Mouse (Mus musculus) brain, adult 2 months (tissue): ENCODE measurements around the gene Zfp72.
A peak's percentile ranks its signal among the peaks of the same experiment; 100 is the strongest.

ENCODE experiments used
- DNase-seq: peaks from one replicate; pipeline ENCODE4 v3.0.0; 2011; ENCODE audit warnings: low read depth, low spot score

The Zfp72 gene

GRCm38 (mm10) chr13:74390371-74390990 lies at the start of gene Zfp72:
Gene Zfp72 (minus strand): TSS chr13:74390836.
- DNase-seq = peak; percentile 95

DNA sequence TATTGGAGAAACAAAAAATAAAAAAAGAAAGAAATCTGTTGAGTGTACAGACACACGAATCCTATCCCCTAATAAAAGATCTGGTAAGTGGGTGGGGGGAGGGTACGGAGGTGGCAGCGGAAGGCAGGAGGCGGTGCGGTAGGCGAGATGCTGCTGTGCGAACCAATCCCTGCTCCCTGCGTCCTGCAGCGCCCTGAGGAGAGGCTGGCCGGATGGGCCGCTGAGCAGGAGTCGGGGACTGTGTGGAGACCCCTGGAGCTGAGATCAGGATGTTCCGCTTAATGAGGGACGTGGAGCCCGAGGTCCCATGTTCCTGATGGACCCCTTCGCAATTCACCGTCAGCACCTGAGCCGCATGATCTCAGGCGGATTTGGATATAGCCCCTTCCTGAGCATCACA lies 49.3 kb upstream of the Zfp72 start:
- DNase-seq = peak; percentile 2

DNA sequence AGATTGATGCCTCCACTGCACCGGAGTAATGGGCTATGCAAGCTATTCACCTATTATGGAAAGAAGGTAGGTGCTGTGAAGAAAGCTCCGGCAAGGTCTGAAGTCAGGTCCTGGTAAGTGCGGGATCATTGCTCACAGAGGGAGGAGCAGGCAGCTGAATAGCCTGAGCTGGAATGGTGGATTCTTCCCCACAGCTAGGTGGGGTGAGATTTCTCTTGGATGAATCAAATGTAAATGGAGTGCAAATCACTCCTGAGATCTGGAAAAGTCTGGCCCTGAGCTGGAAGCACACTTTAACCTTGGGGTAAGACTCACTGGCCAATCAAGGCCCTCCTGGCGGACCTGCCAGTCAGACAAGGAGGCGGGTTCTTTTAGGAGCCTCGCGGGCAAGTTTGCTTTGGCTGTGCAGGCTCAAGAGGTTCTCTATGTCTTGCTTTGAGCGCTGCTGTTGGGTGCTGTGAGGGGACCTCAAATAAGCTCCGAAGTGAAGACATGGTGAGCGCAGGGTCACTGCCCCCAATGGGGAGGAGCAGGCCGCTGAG lies 8.7 kb upstream of the Zfp72 start, which contains the start of gene Ftl1-ps1:
Gene Ftl1-ps1, plus strand, starts transcription at position 397 of the 542 bp plus-strand sequence.
- no peak for DNase-seq

DNA sequence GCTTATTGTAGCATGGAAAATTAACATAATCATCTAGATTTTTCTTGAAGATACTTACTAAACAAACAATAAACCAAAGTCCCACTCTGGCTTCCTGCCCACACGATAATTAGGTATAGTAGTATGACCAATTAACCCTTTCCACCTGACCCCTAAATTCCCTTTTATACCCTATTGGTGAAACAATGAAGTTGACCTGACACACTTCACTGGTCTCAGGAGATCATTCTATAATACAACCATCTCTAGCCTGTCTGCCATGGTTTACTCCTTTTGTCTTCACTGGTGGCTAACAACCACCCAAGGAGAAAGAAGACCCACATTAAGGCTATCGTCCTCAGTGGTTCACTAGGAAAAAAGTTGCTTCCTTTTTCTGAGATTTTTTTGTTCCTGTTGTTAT lies 520 bp upstream of the Zfp72 start:
- no peak for DNase-seq

- DNase-seq = no peak
Measured at GRCm38 (mm10) chr13:74389730-74390129, 906 bp downstream of the Zfp72 start.

DNA sequence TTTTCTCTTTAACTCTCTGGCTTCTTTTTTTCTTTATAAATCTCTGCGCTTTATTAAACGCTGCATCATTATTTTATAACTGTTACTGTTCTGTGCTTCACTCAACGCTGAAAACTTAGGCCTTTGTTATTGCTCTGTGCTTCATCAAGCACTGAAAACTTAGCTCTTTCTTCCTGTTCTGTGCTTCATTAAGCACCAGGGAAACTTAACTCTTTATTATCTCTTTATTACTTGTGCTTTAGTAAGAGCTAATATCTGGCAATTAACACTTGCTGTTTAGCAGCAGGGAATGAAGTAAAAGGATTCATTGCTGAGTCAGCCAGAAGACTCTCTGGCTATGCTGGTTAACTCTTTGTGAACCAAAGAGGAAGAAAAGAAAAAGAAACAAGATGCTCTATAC lies 8.3 kb downstream of the Zfp72 start:
- no peak for DNase-seq

DNA sequence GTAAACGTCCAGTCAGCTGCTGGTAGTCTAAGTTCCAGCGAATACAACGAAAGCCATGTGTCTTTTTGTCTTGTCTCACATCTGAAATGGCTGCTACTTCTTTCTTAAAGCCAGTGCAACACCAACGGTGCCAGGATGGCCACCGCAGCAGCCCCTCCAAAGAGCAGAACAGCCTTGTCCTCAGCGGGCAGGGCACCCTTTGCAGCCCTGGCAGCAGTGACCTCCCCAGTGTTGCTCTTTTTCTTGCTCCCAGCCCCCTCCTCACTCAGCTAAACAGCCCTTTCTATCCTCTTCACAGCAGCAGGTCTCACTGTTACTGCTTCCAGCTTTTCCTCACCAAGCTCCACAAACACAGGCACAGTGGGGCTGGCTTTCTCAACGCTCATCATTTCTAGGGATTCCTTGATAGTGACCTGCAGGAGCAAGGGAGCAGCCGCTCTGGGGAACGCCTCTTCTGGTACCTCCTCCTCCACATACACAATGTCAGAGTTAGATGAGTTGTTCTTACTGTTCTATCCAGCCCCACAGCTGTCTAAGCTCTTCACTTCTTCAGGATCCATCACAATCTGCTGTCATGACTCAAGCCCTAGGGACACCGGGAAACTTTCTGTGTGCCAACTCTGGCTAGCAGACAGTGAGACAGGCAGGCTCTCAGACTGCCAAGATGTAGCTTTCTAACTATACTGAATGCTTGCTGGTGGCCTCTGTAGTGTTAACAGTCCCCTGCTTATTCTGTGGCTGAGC lies 8.9 kb downstream of the Zfp72 start:
- peak; percentile 48 for DNase-seq

GRCm38 (mm10) chr13:74363859-74364235 lies 26.8 kb downstream of the Zfp72 start, which contains the start of gene Lrrc14b:
Gene Lrrc14b (minus strand): TSS chr13:74364005.
- DNase-seq = peak; percentile 78

DNA sequence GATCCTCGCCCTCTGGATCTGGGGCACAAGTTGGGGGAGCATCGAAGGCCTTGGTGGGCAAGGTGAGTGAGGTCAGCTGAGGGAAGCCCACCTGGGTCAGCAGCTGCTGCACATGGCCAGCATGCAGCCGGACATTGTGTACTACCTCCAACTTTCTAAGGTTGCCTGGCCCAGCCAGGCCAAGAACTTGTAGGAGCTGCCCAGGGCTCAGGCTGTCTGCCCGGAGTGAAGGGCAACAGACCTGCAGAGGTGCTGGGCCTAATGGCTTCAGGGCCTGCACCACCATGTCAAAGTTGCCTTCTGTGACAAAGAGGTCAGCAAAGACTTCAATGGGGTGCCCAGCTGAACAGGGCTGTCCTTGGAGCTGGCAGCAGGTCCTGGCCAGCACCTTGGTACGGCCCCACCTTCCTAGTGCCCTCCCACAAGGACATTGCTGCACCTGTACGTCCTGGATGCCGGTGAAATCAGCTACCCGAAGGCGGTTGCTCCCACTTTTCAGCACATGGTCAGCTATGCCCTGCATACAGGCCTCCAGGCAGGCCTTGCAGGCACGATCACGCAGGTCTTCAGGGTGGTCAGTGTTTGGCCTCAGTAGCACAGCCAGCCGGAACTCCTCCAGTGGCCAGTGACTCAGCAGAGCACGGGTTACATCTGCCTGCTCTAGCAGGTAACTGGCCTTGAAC lies 27.3 kb downstream of the Zfp72 start:
- peak; percentile 12 for DNase-seq

DNA sequence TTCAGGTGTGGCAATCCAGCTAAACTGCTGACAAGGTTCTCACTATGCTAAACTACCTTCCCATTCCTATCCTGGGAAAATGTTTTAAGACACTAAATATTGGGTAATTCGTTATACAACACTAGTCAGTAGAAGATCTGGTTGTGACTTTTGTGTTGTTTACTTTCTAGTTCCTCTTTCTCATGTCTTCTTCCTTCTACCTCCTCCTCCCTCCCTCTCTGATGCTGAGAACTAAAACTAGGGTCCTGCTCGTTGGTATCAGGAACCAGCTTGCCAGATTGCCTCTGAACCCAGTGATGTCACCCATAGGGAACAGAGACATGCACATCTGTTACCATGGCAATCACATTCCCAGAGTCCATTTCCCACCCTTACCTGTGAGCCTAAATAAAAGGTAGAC lies 28.4 kb downstream of the Zfp72 start:
- DNase-seq = no peak

- DNase-seq = peak; percentile 69
Measured at GRCm38 (mm10) chr13:74356491-74356890, 34.1 kb downstream of the Zfp72 start.

GRCm38 (mm10) chr13:74350435-74350906 lies 40.2 kb downstream of the Zfp72 start:
- DNase-seq = no peak

DNA sequence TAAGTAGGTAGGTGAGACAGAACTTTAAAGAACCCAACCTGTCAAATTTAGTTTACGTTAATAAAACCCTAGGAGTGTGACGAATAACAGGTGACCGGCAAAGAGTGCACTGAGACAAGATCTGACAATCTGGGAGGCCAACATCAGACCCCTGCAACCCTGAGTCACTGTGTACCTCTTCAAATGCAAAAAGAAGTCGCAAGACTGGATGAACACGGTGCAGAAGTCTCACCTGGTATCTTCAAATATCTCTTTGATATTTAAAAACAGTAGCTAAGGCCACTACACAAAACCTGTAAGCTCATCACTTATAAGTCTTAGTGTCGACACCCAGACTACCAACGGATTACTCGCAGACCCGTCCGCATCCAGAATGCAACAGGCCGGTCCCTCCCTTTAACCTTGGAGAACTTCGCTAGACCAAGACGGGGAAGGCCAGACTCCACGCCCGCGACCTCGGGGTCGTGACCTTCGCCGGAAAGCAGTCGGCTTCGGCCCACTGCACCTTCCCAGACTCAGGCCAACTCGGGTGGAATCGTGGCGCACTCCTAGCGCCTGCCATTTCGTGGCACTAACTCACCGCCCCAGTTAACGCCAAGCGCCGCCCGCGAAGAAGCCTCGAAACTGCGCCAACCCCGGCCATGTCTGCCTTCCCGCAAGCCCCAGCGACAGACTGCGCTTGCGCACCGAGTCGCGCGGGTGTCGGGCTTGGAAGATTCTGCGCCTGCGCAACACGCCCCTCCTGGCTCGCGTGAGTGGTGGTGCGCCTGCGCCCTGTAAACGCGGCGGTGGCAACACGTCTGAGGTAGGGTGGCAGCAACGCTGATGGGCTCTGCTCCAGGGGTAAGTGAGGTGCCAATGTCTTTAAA lies 40.8 kb downstream of the Zfp72 start, which contains the start of the genes Sdha and Ccdc127:
Gene Sdha, minus strand, starts transcription at position 715 of the 869 bp plus-strand sequence.
Gene Ccdc127, plus strand, starts transcription at position 744 of the 869 bp plus-strand sequence.
- DNase-seq = peak; percentile 98

DNA sequence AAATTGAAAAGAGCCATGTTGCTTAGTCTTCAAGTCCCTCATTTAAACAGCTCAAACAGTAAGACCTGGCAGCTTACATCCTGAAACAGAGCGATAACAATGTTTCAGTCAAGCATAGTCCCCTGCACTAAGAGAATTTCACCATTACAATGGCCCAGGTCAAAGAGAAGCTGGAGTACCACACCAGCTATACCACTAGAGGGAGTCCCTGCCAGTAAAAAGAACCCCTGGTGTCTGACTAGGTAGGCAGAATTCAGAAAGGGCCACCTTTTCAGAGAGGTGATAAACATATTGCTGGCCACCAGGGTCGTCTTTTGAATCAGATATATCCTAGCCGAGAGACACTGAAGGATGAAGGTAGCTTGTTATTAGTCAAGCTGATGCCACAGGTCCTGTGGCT lies 49.6 kb downstream of the Zfp72 start:
- peak; percentile 49 for DNase-seq

- no peak for DNase-seq
Measured at GRCm38 (mm10) chr13:74329321-74329720, 61.3 kb downstream of the Zfp72 start.
